Mouse (Mus musculus) brain, embryonic 14.5 days (tissue): ENCODE data around the gene Cfap77.

ENCODE experiments used
- CTCF ChIP-seq: fragments of 200-500 bp; IDR thresholded peaks from 2 replicates; pipeline ENCODE4 v1.5.1; 2012; ENCODE audit warnings: inconsistent platforms, mild to moderate bottlenecking, moderate library complexity, borderline replicate concordance; ENCODE audit not compliant: insufficient read depth, insufficient read length; ENCODE audit errors: extremely low read depth
- POLR2A ChIP-seq: fragments of 200-500 bp; IDR thresholded peaks from 2 replicates; pipeline ENCODE4 v1.6.1; 2012; ENCODE audit warnings: mild to moderate bottlenecking, inconsistent platforms, borderline replicate concordance; ENCODE audit not compliant: poor library complexity, insufficient read depth, insufficient read length, severe bottlenecking; ENCODE audit errors: extremely low read depth

GRCm38 (mm10) chr2:28912961-28913360 lies 141.9 kb downstream of the Cfap77 start:
- TF ChIP-seq POLR2A (no peak), CTCF (no peak)
